Mouse (Mus musculus) thymus, adult 18-20 months (tissue): ENCODE measurements around the gene Rhod.

Experiments
- DNase-seq, 2 experiments: peaks; one replicate each; pipeline ENCODE4 v3.0.0; 2022; ENCODE audit warnings: mixed read lengths in 2 of 2

The Rhod gene

DNA sequence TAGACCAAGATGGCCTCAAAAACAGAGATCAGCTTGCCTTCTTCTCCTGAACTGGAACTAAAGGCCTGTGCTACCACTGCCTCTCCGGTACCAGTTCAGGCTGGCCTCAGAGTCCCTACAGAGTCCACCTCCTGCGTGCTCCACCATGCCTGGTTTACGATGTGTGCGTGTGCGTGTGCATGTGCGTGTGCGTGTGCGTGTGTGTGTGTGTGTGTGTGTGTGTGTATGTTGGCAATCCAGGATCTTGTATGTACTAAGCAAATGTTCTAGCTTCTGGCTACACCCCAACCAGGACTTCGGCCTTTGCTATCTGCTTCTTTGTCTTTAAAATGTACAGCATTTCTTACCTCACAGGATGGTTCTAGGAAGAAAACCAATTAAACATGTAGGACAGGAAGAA lies 10.0 kb upstream of the Rhod start:
- no peak for DNase-seq

DNA sequence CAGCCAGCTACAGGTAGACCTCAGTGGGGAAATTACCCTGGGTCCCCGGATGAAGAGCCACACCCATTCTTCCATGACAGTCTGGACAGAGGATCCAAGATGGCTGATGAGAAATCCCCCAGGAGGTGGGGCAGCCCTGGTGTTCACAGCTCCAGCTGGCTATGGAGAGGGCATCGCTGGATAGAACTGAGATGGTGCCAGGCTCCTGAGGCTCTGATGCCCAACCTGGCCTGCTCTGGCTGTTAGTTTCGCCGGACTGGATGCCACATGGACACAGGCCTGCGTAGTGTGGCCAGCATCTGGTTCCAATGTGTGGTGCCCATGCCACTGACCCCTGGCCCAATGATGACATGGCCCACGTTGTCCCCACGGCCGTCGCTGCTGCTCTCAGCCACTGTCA lies 8.2 kb upstream of the Rhod start:
- no peak for DNase-seq

GRCm38 (mm10) chr19:4446661-4447420 lies 7.6 kb upstream of the Rhod start:
- no peak for DNase-seq

- DNase-seq, result peak in 1 of 2 experiments; percentile 17
Measured at GRCm38 (mm10) chr19:4442408-4442807, 3.2 kb upstream of the Rhod start.

- DNase-seq, result no peak
Measured at GRCm38 (mm10) chr19:4441621-4442161, 2.5 kb upstream of the Rhod start.

DNA sequence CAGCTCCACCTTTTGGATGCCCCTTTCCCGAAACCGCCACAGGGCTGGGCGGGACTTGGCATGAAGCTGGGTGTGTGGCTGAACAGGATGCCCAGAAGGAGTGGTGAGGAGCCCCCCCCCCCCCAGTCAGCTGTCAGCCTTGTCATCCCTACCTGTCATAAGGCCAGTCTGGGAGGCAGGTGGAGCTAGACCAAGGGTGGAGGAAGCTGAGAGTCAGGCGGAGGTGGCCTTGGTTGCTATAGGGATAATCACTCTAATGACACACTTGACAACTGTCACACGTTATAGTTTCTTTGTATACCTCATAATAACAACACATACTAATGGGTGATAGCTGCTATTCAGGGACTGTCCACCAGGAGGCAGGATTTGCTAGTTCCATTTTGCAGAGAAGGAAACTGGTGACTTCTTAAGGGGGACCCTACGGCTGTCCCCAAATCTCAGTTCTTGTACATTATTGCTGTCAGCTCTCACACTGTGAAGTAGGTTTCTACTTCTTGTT lies 1.9 kb upstream of the Rhod start:
- DNase-seq, result peak in 1 of 2 experiments; percentile 11

DNA sequence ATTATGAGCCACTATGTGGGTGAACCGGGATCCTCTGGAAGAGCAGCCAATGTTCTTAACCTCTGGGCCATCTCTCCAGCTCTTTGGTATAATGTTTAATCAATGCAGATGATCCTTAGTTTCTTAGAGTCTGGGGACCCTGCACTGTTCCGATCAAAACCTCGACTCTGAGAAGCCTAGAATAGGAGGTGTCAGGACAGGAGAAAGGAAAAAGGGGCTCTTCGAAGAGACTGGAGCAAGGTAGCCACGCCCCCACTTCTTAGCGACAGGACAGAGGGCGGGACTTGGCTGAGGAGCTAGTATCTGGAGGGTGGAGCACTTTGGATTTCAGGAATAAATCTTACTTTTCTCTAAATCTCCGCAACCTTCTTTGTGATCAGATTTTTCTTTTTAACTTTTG lies 990 bp upstream of the Rhod start:
- DNase-seq, result no peak

GRCm38 (mm10) chr19:4438791-4439160 lies 456 bp downstream of the Rhod start:
- no peak for DNase-seq

DNA sequence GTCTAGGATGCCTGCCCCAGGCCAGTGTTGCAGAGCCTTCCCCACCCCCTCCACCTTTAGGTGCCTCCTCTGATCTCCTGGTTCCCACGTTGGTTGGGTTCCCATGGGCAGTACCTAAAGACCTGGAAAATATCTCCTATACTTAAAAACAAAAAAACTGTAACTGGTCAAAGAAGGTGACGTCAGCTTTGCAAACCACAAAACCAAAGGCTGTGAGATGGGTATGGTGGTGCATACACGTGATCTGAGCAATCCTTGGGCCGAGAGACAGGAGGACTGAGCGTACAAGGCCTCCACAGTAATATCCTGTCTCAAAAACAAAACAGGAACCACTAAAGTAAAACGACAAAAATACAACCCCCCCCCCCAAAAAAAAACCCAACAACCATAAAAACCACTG lies 1.3 kb downstream of the Rhod start:
- DNase-seq, result no peak

DNA sequence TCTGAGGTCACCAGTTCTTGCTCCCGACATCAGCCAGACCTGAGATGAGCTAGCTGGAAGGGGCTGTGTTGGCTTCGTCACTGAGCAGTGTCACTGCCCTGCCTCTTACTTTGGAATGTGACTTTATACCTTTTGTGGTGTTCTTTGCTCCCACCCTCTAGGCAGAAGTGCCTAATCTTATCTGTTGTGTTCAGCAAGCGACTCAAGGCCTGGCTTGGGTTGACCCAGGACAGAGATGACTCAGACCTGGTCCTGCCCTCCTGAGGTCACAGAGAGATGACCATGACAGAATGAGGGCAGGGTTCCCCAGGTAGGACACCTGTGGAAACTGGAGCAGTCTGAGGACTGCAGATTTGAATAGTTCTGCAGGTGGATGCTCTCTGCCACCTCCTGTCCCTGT lies 3.0 kb downstream of the Rhod start:
- no peak for DNase-seq

DNA sequence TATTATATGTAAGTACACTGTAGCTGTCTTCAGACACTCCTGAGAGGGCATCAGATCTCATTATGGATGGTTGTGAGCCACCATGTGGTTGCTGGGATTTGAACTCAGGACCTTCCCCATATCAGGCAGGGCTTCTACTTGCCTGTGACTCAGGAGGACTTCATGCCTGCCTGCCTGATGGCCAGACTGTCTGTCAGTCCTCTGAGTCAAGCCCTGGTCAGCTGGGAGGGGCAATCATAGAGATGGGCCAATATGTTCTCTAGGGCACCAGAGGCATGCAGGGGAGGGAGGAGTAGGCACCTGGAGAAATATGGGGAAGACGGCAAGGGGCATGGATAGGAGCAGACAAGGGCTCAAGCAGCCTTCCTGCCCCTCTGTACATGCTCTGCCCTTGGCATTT lies 4.2 kb downstream of the Rhod start:
- DNase-seq, result no peak

- no peak for DNase-seq
Measured at GRCm38 (mm10) chr19:4433756-4434155, 5.5 kb downstream of the Rhod start.

DNA sequence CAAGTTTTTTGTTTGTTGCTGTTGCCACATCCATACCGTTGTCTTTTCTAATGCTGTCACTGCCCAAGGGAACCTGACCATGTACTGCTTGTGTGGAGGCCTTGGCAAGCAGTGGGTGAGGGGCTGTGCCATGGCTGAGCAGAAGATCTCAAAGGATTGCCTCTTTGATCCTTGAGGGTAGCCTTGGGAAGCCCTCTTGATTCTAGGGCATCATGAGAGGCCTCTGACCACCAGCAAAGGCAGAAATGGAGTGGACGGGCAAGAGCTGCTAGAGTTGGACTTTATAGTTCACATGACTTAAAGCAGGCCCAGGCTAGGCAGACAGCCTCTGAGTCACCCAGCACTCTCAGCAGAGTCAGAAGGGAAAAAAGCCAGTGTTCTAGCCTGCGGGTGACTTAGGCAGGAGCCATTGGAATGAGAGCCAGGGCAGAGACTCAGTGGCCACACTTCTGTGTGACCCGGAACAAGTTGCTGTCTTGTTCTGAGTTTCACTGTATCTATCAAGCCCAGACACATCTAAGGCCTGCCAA lies 9.1 kb downstream of the Rhod start:
- DNase-seq, result no peak

DNA sequence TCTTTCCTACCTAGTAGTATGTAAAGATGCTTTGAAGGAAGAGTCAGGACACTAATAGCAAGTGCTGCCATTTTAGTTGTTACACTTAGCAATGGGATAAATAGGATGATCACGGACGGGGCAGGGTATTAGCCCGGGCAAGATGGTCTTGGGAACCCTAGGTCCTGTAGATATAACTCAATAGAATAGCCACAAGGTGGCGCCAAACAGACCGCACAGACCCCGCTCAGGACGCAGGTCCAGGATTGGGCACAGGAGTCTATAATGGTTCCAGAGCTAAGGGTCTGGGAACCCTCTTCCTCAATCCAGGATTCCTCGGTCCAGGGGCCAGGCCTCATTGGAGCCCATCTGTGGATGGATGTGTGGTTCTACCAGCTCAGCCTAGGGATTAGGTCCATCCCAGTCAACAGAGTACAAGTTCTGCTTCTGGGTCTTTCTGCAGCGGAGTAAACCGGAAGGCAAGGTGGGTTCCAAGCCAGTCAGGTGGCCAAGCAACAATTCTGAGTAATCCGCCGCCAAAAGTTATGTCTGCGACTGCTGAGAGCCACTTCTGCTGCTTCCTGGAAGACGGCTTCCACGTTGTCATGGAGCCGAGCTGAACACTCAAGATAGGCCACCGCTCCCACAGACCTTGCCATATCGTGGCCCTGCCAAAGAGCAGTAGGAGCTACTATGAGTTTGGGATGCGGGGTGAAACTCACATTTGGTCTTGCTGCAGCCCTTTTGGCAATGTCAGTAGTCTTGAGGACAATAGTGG lies 13.4 kb downstream of the Rhod start:
- no peak for DNase-seq

DNA sequence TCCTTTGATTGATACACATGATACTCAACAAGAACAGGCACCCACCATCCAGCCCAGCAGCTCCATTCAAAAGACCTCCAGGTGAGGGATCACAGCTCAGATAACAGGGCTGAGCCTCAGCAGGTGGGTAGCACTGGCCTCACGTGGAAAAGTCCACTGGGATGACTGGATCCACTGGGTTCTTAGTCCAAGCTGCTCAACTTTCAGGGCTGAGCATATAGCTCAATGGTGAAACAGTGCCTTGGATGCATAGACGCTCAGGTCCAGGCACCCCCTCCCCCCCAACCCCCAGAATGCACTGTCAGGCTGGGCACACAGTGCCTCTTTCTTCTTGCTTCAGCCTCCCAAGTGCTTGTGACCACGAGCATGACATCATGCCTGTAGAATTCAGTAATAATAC lies 16.2 kb downstream of the Rhod start:
- DNase-seq, result no peak

GRCm38 (mm10) chr19:4422581-4422980 lies 16.7 kb downstream of the Rhod start:
- no peak for DNase-seq

- DNase-seq, result no peak
Measured at GRCm38 (mm10) chr19:4420153-4420910, 18.9 kb downstream of the Rhod start.

DNA sequence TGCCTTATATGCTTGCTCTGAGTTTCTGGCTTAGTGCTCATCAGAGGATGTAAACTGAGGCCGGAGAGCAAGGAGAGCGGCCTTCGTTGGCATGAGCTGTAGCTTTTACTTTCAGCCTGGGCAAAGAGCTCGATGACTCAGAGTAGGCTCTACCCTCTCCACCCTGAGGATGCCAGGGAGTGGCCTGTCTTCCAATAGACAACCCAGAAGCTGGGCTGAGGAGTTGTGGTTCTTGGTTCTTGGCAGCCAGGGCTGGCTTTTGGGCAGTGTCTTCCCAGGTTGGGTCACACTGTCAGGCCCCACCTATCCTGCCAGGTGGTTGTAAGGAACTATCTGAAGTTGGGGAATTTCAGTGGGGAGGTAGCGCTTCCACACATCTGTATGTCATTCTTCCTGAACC lies 19.5 kb downstream of the Rhod start:
- no peak for DNase-seq

DNA sequence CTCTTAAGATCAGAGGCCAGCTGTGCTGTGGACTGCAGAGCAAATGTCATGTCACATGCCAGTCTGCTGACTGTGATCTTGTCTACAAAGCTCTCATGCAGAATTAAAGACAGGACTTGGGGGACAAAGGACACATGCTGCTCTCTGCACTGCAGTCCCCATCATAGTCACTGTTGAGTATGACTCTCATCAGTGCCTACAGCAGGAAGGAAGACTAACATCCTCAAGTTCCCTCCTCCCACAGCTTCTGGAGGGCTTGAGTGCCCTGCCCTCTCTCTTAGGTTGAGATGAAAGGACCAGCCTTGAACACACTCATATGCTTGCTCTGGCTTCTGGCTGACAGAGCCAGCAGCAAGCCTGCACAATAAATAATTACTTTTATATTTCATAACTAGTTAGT lies 21.5 kb downstream of the Rhod start:
- DNase-seq, result no peak

DNA sequence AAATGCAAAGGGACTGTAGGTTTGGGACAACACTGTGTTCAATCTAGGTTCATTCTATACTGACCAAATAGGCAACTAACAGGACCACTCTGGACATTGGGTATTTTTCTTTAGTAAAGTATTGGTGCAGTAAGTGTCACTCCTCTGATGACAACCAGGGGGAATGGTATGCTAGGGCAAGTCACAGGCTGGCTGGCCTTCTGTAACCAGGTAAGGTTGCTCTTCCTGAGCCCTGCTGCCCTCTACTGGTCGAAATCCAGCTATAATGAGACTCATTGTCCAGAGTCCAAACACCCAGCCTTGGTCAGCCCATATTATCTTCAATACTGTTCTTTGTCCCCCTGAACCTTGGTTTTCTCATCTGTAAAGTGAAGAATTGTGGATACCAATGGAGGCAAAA lies 22.0 kb downstream of the Rhod start:
- DNase-seq, result peak in 1 of 2 experiments; percentile 38

GRCm38 (mm10) chr19:4414631-4415030 lies 24.6 kb downstream of the Rhod start:
- DNase-seq, result no peak

DNA sequence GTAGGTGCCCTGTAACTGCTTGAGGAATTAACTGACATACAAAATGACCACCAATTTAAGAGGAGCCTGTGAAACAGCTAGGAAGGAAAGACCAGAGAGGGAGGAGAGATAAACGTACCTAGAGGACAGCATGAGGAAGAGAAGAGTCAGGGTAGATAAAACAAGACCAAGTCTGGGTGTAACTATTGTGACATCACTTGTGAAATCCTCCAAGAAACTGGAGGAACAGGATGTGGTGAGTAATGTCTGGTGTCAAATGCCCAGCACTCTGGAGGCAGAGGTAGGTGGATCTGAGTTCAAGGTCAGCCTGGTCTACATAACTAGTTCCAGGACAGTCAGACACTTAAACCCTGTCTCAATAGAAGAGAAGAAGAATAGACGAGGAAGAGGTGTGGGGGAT lies 30.2 kb downstream of the Rhod start:
- DNase-seq, result no peak

DNA sequence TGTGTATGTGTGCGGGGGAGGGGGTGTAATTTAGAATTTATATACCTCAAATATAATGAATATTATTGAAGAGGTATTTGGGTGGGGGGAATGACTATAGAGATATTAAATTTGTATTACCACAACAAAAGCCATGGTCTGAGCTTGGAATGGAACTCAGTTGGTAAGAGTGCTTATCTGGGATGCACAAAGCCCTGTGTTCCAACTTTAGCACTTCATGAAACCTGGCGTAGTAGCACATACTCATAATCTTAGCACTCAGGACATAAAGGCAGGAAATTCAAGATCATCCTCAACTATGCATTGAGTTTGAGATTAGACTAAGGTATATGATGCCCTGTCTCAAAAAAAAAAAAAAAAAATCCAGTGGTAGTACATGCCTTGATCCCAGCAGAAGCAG lies 34.4 kb downstream of the Rhod start:
- DNase-seq, result no peak
